Mouse (Mus musculus) gonadal fat pad, adult 2 months (tissue): Measurements from ENCODE around the gene Olfr94. TPM values are rescaled to one million over a fixed set of nuclear protein-coding genes. Genes with fewer than 3 reads are reported as not detected.

Experiments used
- polyA plus RNA-seq: library from polyadenylated mRNA; depleted of rRNA; stranded (reverse); fragments of >200 nt; gene quantifications from 2 replicates; pipeline ENCODE4 v1.2.3, GENCODE M21; 2012; rRNA removed

The Olfr94 gene
- polyA plus RNA-seq, 1 experiment: not detected

Other genes with a start within 250 kb of the Olfr94 start
- gene Ppp1r11, start 249.3 kb downstream of the Olfr94 start, polyA plus RNA-seq: 39.7 and 48.5 TPM in 2 replicates
- 26.1 and 32.9 TPM in 2 replicates for gene Znrd1, start 242.4 kb downstream of the Olfr94 start, polyA plus RNA-seq
- gene Znrd1as, start 242.4 kb downstream of the Olfr94 start, polyA plus RNA-seq: 2.5 and 4.5 TPM in 2 replicates
- gene 2410137M14Rik, start 219.8 kb downstream of the Olfr94 start, polyA plus RNA-seq: not detected in 2 replicates
- gene H2-M5, start 211.5 kb downstream of the Olfr94 start, polyA plus RNA-seq: 0.16 and 0.18 TPM in 2 replicates
- gene Zfp57, start 199.8 kb downstream of the Olfr94 start, polyA plus RNA-seq: 4.5 and 4.7 TPM in 2 replicates
- gene Mog, start 177.6 kb downstream of the Olfr94 start, polyA plus RNA-seq: not detected in 2 replicates
- 17.3 and 21.3 TPM in 2 replicates for gene Gabbr1, start 155.0 kb downstream of the Olfr94 start, polyA plus RNA-seq
- gene Olfr90, start 112.5 kb downstream of the Olfr94 start, polyA plus RNA-seq: not detected in 2 replicates
- not detected in 2 replicates for gene Olfr91, start 102.7 kb downstream of the Olfr94 start, polyA plus RNA-seq
- not detected in 2 replicates for gene Olfr92, start 80.9 kb downstream of the Olfr94 start, polyA plus RNA-seq
- gene Olfr93, start 39.5 kb downstream of the Olfr94 start, polyA plus RNA-seq: not detected in 2 replicates
- 0.55 and 0.59 TPM in 2 replicates for gene Ubd, start 7.1 kb downstream of the Olfr94 start, polyA plus RNA-seq
- not detected in 2 replicates for gene Olfr95, start 12.1 kb upstream of the Olfr94 start, polyA plus RNA-seq
- gene Olfr96, start 19.2 kb upstream of the Olfr94 start, polyA plus RNA-seq: not detected in 2 replicates
- not detected in 2 replicates for gene Olfr97, start 36.3 kb upstream of the Olfr94 start, polyA plus RNA-seq
- not detected in 2 replicates for gene Olfr98, start 62.8 kb upstream of the Olfr94 start, polyA plus RNA-seq
- 6.7 and 8.0 TPM in 2 replicates for gene H2-M3, start 69.2 kb upstream of the Olfr94 start, polyA plus RNA-seq
- not detected in 2 replicates for gene Olfr99, start 82.5 kb upstream of the Olfr94 start, polyA plus RNA-seq
- not detected in 2 replicates for gene Olfr101, start 103.3 kb upstream of the Olfr94 start, polyA plus RNA-seq
- not detected in 2 replicates for gene Olfr102, start 116.1 kb upstream of the Olfr94 start, polyA plus RNA-seq
- not detected in 2 replicates for gene Olfr103, start 138.7 kb upstream of the Olfr94 start, polyA plus RNA-seq
- not detected in 2 replicates for gene Olfr104-ps, start 158.6 kb upstream of the Olfr94 start, polyA plus RNA-seq
- gene Olfr105-ps, start 178.0 kb upstream of the Olfr94 start, polyA plus RNA-seq: not detected in 2 replicates
- gene Olfr106-ps, start 189.4 kb upstream of the Olfr94 start, polyA plus RNA-seq: not detected in 2 replicates
- gene Olfr107, start 198.2 kb upstream of the Olfr94 start, polyA plus RNA-seq: not detected in 2 replicates
- gene Olfr108, start 244.5 kb upstream of the Olfr94 start, polyA plus RNA-seq: not detected in 2 replicates